Mouse (Mus musculus) kidney, embryonic 16.5 days (tissue): Measurements from ENCODE around the gene Tob2. TPM values are rescaled to one million over a fixed set of nuclear protein-coding genes. Genes with fewer than 3 reads are reported as not detected.

ENCODE experiments used
- ATAC-seq: fragments of 200-750 bp; cut with Nextera tagmentation; 2 replicates; pipeline ENCODE4 v1.8.0; 2017; ENCODE audit warnings: moderate TSS enrichment; ENCODE audit not compliant: low FRiP score, low TSS enrichment
- H3K27ac ChIP-seq: fragments of 300-500 bp; sonication (generic); 2 replicates; pipeline ENCODE4 v1.5.1; 2014; ENCODE audit warnings: low read length
- H3K27me3 ChIP-seq: fragments of 300-500 bp; sonication (generic); 2 replicates; pipeline ENCODE4 v1.6.1; 2014; ENCODE audit warnings: low read length, control low read depth, mixed read lengths; ENCODE audit not compliant: insufficient read depth
- H3K36me3 ChIP-seq: fragments of 300-500 bp; sonication (generic); 2 replicates; pipeline ENCODE4 v1.6.1; 2014; ENCODE audit warnings: low read length, control low read depth, mixed read lengths; ENCODE audit not compliant: insufficient read depth
- H3K4me1 ChIP-seq: fragments of 300-500 bp; sonication (generic); 2 replicates; pipeline ENCODE4 v1.6.1; 2014; ENCODE audit warnings: low read length, control low read depth, mixed read lengths; ENCODE audit not compliant: insufficient read depth
- H3K4me2 ChIP-seq: fragments of 300-500 bp; sonication (generic); replicated peaks from 2 replicates; pipeline ENCODE4 v1.6.1; 2014; ENCODE audit warnings: low read depth, low read length
- H3K4me3 ChIP-seq: fragments of 300-500 bp; sonication (generic); 2 replicates; pipeline ENCODE4 v1.5.1; 2014; ENCODE audit warnings: mild to moderate bottlenecking, low read length
- H3K9ac ChIP-seq: fragments of 300-500 bp; sonication (generic); replicated peaks from 2 replicates; pipeline ENCODE4 v1.6.1; 2014; ENCODE audit warnings: low read length
- H3K9me3 ChIP-seq: fragments of 300-500 bp; sonication (generic); 2 replicates; pipeline ENCODE4 v1.6.1; 2016; ENCODE audit warnings: low read length, control low read depth
- WGBS: fragments of 180-500 bp; shearing (Covaris S2); extraction: QIAGEN DNeasy Blood & Tissue Kit; methylation state at CpG from one replicate; pipeline ENCODE4 v1.1.7; 2014; 5-methylcytosine and 5-hydroxymethylcytosine counted together
- polyA plus RNA-seq: library from polyadenylated mRNA; unstranded; fragments of >200 nt; fragmentation: Nextera tagmentation; extraction: Ambion mirVana; gene quantifications from 2 replicates; pipeline ENCODE4 v1.2.1, GENCODE M21; 2015

The Tob2 gene
- polyA plus RNA-seq, 1 experiment from 2014 or later = 29.6 TPM

GRCm38 (mm10) chr15:81840306-81840705 lies 18.3 kb downstream of the Tob2 start:
- Histone ChIP-seq H3K4me1 (peaks cover 17% of the 10 kb centered on the region), H3K4me2 (no peak overlapping the region), H3K4me3 (no peak overlapping the region), H3K27me3 (no peaks in the 10 kb centered on the region), H3K9ac (no peak overlapping the region), H3K36me3 (no peaks in the 10 kb centered on the region), H3K9me3 (no peaks in the 10 kb centered on the region), H3K27ac (no peak overlapping the region)
- no peak for ATAC-seq
- WGBS = 87% methylated on average over 7 of the region's 7 CpGs

- H3K9me3 ChIP-seq = no peaks in the 10 kb centered on the region
- H3K36me3 ChIP-seq = no peaks in the 10 kb centered on the region
- H3K27me3 ChIP-seq = no peaks in the 10 kb centered on the region
- WGBS = 57% methylated on average over 5 of the region's 5 CpGs
- no peak overlapping the region for H3K4me2 ChIP-seq
- H3K27ac ChIP-seq = no peak overlapping the region
- no peak overlapping the region for H3K9ac ChIP-seq
- no peak overlapping the region for H3K4me3 ChIP-seq
- ATAC-seq = no peak
- peaks cover 13% of the 10 kb centered on the region for H3K4me1 ChIP-seq
These were observed 19.0 kb downstream of the Tob2 start for GRCm38 (mm10) chr15:81839634-81840033.

GRCm38 (mm10) chr15:81838554-81839235 lies 19.9 kb downstream of the Tob2 start:
- Histone ChIP-seq H3K36me3 (no peaks in the 10 kb centered on the region), H3K27me3 (no peaks in the 10 kb centered on the region), H3K4me2 (no peak overlapping the region), H3K9me3 (no peaks in the 10 kb centered on the region), H3K4me3 (no peak overlapping the region), H3K27ac (no peak overlapping the region), H3K4me1 (peaks cover 13% of the 10 kb centered on the region), H3K9ac (no peak overlapping the region)
- 71% methylated on average over 14 of the region's 14 CpGs for WGBS
- no peak for ATAC-seq

- Histone ChIP-seq H3K4me2 (peak overlapping the region; percentile 63), H3K36me3 (no peaks in the 10 kb centered on the region), H3K9me3 (no peaks in the 10 kb centered on the region), H3K27ac (no peak overlapping the region), H3K4me1 (peaks cover 13% of the 10 kb centered on the region), H3K9ac (peak overlapping the region; percentile 63; the same call in 1 of the 2 replicates), H3K27me3 (no peaks in the 10 kb centered on the region), H3K4me3 (no peak overlapping the region)
- no peak for ATAC-seq
- 54% methylated on average over 7 of the region's 7 CpGs for WGBS
These were observed 21.4 kb downstream of the Tob2 start for GRCm38 (mm10) chr15:81836966-81837920.

- WGBS = under 1% methylated on average over 32 of the region's 33 CpGs
- H3K27ac ChIP-seq = peak overlapping the region; percentile 40; the same call in 1 of the 2 replicates
These were observed 22.3 kb downstream of the Tob2 start for GRCm38 (mm10) chr15:81836124-81836821.

GRCm38 (mm10) chr15:81835007-81835880 lies 23.4 kb downstream of the Tob2 start:
- 63% methylated on average over 10 of the region's 10 CpGs for WGBS
- no peaks in the 10 kb centered on the region for H3K36me3 ChIP-seq
- no peaks in the 10 kb centered on the region for H3K27me3 ChIP-seq
- H3K27ac ChIP-seq = no peak overlapping the region
- no peak for ATAC-seq
- H3K4me1 ChIP-seq = peaks cover 16% of the 10 kb centered on the region
- H3K9me3 ChIP-seq = no peaks in the 10 kb centered on the region
- H3K4me2 ChIP-seq = no peak overlapping the region
- peak overlapping the region; percentile 63; the same call in 1 of the 2 replicates for H3K9ac ChIP-seq
- H3K4me3 ChIP-seq = no peak overlapping the region

More at GRCm38 (mm10) chr15:81836124-81836821, 22.3 kb downstream of the Tob2 start:
- peak; percentile 93 for ATAC-seq
- Histone ChIP-seq H3K4me1 (peaks cover 16% of the 10 kb centered on the region), H3K4me2 (peak overlapping the region; percentile 63), H3K9ac (peak overlapping the region; percentile 63), H3K27me3 (no peaks in the 10 kb centered on the region), H3K36me3 (no peaks in the 10 kb centered on the region), H3K4me3 (peak overlapping the region; percentile 44), H3K9me3 (no peaks in the 10 kb centered on the region)

GRCm38 (mm10) chr15:81834171-81834841 lies 24.3 kb downstream of the Tob2 start:
- Histone ChIP-seq H3K9ac (no peak overlapping the region), H3K27ac (no peak overlapping the region), H3K4me3 (no peak overlapping the region), H3K4me2 (no peak overlapping the region), H3K4me1 (peaks cover 16% of the 10 kb centered on the region), H3K36me3 (no peaks in the 10 kb centered on the region), H3K27me3 (no peaks in the 10 kb centered on the region), H3K9me3 (no peaks in the 10 kb centered on the region)
- 74% methylated on average over 3 of the region's 3 CpGs for WGBS
- no peak for ATAC-seq

- ATAC-seq = no peak
- 83% methylated on average over 4 of the region's 4 CpGs for WGBS
- H3K4me1 ChIP-seq = peaks cover 9% of the 10 kb centered on the region
- no peak overlapping the region for H3K4me3 ChIP-seq
- H3K27ac ChIP-seq = no peak overlapping the region
- no peaks in the 10 kb centered on the region for H3K9me3 ChIP-seq
- no peaks in the 10 kb centered on the region for H3K27me3 ChIP-seq
- H3K9ac ChIP-seq = no peak overlapping the region
- H3K36me3 ChIP-seq = no peaks in the 10 kb centered on the region
- H3K4me2 ChIP-seq = no peak overlapping the region
These were observed 25.1 kb downstream of the Tob2 start for GRCm38 (mm10) chr15:81833481-81833880.
